Mouse (Mus musculus): Measurements from ENCODE around the gene Hist1h1c.
"Not testable (repeated sequence)": the region's sequence is repeated elsewhere in the genome, so short reads cannot be mapped to it uniquely, and the experiment has no call there.

GRCm38 (mm10) chr13:23752067-23752741 lies 13.6 kb downstream of the Hist1h1c start, which contains the start of gene Hist1h3b:
- TF ChIP-seq CTCF (IDR thresholded peaks at IDR 0.05); EP300 (IDR thresholded peaks at IDR 0.05; ENCODE audit: insufficient read depth, low read depth, low read length): not testable (repeated sequence)
